Mouse (Mus musculus) right cerebral cortex, postnatal 36 days (tissue): ENCODE measurements around the gene Fgf12.
A peak's percentile ranks its signal among the peaks of the same experiment; 100 is the strongest.

Source experiments
- DNase-seq, 2 experiments: peaks; one replicate each; pipeline ENCODE4 v3.0.0; 2022; ENCODE audit warnings: low spot score in 2 of 2, mixed read lengths in 1 of 2

Fgf12 gene

DNA sequence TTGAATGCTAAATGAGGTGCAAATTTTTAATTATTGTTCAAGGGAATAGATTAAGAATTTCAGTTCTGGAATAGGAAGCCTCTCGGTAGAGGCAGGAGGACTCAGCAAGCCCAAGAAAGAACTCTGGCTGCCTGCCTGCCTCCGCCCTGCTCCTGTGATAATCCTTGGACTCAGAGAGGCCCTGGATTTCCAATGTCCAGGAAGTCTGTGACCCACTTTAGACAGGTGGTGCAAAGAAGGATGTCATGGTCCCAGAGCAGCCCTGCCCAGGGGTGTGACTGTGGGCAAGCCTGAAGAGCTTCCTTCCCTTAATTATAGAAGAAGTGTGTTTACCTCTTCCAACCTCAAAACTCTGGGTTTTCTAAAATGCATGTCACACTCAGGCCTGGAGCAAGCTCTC is 273.8 kb downstream of the Fgf12 start:
- DNase-seq: no peak

DNA sequence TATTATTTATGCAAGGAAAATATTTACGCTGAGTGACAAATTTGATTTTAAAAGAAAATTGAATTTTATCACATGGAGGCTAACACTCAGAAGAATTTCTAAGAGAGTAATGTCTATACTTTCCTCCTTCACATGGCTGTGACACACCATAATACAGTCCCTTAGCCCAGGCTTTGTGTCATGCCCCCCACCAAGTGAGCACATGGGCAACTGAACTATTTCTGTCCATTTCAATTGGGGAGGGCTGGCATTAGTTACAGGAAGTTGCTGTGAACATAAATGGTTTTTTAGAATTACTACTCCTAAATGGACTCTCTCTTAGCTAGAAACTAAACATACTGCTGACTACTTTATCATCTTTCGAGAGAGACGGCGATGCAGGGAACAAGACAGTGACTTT is 276.2 kb downstream of the Fgf12 start:
- DNase-seq: no peak

DNA sequence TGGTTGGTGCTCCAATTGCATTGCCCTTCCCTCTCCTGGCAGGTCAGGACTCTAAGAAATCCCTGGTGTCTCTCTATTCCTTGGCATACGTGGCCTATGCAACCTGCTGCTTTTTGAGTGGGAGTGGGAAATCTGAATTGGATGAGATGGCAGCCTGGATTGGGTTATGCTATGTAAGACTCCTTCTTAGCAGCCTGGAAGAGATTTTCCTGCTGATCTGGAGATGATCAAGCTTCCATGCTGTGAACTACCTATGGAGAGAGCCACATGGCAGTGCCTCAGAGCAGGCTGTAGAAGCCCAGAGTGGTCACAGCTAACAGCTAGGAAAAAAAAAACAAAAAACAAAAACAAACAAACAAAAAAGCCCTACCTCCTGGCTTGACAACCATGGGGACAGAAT is 277.3 kb downstream of the Fgf12 start:
- no peak for DNase-seq

DNA sequence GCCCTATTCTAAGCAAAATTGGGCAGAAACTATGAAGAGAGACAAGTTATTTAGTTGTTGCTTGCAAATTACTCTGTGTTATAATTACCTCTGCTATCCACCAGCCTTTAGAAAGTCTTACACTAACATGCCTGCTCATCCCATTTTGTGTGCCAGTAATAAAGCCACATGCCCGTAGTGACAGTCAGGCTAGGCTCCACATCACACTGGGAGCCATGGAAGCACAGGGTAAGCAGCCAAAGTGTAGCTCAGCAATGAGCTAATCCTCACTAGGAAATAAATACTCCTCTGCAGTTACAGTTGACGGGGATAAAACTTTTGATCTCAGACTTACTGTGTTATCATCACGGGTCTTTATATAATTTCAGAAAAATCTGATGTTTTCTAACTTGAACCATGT is 298.0 kb downstream of the Fgf12 start:
- no peak for DNase-seq

DNA sequence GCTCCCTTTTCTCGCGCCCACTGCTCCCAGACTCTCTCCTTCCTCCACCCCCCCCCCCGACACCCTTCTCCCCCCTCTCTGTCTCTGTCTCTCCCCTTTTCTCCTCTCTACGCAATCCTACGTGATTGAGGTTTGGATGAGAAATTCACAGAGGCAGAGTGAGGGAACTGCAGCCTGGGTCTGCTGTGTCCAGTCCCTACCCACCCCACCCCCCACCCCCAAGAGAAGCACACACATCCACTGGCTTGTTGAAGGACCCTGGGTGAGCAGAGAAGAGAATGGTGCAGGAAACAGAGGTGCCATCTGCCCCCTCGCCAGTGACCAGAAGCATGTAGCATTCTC is 305.8 kb downstream of the Fgf12 start:
- DNase-seq: no peak

DNA sequence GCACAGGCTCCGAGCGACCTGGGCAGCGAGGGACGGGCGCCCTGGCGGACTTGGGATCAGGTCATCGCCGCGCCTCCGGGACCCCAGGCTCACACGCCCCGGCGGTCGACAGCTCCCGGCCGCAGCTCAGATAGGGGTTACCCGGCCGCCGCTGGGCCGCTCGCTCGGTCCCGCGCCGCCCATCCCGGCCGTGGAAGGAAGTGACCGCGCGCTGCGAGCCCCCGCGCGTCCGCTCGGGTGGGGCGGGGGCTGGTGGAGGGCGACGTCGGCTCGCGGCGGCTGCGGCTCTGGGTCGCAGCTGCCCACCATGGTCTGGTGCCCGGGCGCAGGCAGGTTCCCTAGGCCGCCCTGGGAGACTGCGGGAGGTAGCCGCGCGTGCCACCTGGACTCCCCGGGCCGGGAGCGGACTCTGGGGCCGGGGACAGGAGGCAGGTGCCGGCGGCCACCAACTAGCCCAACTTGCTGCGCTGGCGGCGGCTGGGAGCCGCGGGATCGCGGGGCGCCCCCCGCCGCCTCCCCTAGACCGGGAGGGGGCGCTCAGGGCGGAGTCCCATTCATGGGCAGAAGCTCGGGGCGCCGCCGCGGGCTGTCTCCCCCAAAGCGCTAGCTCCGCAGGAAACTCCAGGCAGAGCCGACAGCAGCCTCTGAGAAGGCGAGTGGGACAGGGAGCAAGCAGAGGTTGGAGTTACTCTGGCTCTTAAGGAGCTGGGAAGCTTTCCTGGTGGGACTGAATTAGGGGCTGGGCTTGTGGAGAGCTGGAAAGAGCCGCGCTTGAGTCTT is 306.3 kb downstream of the Fgf12 start:
- DNase-seq: peak; percentile 36 to 37

DNA sequence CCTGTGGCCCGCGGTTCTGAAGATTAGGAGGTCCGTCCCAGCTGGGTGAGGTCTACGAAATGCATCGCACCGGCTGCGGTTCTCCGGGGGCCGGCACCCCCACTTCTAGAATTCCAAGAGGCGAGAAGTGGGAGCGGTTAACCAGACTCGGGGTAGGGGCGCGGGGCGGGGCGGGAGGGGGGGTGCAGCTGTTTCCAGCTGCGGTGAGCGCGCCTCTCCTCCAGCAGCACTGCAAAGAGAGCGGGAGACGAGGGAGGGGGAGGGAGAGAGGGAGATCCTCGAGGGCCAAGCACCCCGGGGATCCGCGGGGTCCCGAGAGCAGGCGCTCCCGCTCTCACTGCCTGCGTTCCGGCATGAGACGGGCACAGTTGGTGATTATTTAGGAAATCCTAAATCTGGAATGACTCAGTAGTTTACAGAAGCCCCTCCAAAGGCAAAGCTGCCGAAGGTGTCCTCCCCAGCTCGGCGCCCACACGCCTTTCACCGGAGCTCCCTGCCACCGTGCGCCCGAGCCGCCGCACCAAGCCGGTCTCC is 307.0 kb downstream of the Fgf12 start:
- no peak for DNase-seq

DNA sequence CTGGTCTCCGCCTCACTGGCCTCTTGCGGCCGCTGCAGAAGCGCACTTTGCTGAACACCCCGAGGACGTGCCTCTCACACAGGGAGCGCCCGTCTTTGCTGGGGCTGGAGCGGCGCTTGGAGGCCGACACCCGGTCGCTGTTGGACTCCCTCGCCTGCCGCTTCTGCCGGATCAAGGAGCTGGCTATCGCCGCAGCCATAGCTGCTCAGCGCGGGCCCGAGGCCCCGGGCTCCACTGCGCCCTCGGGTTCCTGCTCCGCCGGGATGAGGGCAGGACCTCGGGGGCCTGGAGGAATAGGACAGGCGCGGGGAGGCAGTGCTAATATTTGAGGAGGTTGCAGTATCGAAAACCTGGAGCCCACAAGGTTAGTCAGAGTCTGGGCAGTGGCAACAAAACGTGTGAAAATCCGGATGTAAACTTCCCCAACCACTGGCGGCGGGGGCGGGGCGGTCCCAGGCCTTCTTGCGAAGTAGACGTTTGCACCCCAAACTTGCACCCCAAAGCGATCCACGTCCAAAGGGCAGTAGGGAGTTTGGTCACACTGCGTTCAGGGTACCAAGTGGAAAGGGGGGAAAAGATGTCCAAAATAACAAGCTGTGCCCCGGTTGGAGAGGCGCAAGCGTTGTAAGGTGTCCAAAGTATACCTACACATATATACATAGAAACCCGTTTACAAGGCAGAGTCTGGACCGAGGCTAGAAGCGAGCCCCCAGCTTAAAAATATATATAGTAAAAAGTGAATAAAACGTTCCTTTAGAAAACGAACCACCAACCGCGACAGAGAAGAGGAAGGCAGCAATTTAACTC is 307.7 kb downstream of the Fgf12 start:
- no peak for DNase-seq

DNA sequence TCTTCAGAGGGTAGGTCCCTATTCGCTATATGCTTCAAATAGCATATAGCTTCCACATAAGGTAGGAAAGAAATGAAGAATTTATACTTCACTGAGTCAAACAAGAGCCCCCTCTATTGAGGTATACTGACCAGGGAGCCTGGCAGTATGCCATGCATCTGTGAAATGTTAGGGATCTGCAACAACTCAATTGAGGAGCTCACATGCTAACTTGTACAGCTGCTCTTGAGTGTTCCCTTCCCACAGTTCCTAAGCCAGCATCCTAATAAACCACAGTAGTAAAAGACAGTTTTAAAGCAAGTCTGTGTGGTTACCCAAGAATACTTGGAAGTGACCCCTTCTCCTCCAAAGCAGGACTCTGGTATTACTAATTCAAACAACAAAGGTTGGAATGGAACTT is 331.3 kb downstream of the Fgf12 start:
- no peak for DNase-seq

DNA sequence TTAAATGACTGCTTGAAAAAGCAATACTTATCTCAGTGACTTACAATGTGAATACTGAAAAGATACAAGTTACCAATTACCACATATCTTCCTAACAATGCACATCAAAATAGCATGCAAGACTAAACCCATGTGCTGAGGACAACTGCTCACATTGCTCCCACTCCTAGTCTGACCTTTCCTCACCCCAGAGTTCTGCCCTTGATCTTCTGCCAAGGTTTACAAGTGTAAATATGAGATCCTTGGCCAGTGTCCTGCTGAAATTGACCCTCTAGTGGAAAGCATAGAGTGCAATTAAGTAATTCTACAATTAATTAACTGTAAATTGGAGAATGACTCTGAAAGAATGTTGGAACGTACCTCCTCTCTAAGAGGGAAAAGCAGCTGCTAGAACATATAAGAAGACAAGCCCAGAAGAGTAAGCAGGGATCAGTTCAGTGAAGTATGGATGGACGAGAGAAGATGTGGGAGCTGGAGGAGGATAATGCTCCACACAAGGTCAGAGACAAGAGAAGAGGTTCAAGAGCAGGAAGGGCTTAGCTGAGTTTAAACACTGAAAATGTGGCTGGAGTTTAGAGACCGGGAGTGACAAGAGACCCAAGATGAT is 333.1 kb downstream of the Fgf12 start:
- no peak for DNase-seq

DNA sequence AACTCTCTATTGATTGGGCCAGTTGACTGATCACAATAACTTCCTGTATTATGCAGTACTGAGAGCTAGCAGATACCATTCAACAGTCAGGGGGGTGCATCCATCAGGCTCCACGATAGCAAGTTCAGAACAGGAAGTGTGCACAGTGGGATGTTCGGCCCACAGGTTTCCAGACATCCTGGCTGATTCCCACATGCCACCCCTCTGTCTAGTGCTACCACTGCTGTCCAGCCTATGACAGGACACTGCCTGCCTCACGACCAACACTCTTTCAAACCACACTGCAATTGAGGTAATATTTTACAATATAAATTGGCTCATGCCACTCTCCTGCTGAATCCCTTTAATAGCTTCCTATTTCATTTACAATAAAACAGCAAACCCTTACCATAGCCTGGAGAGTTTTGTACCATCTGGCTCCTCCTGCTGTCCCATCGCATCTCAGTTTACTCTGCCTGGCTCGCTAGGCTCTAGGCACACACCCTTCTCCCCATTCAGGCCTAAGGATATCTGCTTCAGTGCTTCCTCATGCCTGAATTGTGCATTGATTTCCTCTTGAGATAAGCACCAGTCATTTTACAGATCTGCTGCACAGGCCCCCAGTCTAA is 341.6 kb downstream of the Fgf12 start:
- no peak for DNase-seq

DNA sequence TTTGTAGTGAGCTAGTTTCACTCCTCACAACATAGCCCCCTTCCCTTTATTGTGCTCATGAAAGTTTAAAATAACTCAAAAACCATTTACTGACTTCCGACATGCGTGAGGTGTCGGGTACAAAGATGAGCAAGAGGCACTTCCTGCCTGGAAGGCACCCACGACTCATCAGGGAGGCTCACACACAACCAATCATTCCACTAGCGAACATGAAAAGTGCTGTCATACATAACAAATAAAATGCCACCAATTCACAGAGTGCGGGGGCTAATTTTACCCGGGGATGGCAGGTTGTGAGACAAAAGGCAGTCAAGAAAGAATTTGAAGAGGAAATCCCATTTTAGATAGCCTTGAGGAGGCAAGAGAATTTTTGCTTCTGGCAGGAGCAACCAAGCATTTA is 344.6 kb downstream of the Fgf12 start:
- peak in 1 of 2 experiments; percentile 18 for DNase-seq

DNA sequence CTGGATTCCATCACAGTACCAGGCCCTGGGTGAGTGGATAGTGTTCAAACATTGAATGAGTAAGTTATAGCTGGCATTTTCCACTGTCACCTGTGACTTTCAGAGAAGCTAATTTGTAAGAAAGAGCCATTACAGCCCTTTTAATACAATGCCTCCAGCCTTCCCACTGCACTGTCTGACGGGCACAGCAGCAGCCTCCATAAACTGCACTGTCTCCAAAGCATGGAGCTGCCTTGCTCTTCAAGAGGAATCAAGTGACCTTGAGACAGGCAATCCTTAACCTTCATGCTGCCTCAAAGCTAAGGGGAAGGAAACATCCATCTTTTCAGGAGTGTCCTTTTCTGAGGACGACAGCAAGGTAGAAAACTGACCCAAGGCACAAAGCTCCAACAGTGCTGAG is 345.0 kb downstream of the Fgf12 start:
- DNase-seq: no peak

DNA sequence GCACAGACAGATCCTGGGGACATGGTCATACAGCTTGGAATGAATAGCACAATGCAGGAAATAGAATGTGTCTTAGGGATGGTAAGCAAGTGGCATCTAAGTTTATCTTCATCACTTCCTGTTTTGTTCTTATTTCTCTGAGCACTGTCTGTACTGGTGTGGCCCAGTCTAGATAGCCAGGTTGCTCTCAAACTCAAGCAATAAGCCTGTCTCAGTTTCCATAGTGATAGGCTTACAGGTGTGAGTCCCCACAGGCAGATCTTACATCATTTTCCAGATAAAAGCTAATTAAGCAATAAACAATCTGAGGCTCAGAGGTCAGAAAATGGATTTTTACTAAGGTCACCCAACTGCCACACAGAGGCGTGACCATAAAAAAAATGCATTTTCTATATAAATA is 348.7 kb downstream of the Fgf12 start:
- DNase-seq: no peak

DNA sequence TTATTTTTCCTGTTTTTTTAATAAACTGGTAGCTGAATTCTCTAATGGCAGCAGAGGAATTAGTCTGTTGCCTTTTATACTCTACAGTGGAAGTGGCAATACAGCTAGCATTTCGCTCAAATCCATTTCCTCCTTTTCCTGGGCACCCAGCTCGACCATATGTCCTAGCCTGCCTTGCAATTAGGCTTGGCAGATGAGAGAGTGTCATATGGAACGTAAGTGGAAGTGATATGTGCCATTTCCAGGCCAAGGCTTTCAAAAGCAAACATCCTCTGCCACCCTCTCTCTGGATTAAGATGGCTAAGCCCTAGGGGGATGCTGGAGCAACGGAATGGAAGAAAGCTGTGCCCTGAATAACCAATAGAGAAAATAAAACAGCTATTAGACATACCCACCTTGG is 350.2 kb downstream of the Fgf12 start:
- DNase-seq: no peak

DNA sequence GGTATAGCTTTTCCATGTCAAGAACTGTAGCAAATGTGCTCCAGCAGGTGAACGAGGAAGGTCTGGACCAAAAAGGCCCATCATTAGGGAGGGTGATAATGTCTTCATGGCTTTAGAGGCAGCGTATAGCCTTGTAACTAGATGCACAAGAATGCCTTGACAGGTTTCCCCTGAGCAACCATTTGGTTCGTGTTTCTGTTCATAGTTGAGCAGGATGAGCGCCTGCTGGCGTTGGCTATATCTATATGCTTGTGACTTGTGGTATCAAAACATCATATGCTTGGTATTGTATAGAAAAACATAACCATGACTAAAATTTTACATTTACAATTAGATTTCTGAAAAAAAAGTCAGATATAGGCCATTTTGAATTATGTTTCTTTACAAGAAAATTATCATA is 361.6 kb downstream of the Fgf12 start:
- DNase-seq: no peak

DNA sequence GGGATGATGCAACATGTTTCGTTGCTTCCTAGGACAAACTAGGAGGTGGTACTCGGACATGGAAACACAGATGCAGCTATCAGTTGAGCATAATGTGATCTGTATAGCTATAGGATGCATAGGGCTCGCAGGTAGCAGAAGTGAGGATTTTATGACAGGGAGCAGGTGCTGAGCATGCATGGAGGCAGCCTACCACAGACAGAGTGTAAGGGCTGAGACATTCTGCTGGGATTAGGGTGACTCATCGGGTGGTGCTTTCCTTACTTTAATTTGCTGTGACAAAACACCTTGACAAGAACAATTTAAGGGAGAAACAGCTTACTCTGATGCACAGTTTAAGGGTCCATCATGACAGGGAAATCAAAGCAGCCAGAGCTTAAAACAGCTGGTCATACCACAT is 363.8 kb downstream of the Fgf12 start:
- DNase-seq: no peak

DNA sequence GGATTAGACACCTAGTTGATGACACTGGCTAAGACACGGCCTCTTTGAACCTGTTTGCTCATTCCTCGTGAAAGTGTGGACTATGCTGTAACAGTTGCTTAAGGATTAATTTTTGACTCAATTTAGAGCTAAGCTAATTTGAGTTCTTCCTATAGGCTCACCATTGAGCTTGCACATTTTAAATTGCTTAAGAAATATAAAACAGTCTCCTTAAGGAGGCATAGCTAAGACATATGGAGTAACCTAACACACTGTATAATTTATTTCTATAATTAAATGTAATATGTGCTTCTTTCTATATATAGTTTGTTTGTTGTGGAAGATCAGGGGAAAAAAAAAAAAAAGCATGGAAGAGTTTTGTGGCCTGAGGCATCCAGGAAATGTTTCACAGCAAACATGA is 378.1 kb downstream of the Fgf12 start:
- no peak for DNase-seq

DNA sequence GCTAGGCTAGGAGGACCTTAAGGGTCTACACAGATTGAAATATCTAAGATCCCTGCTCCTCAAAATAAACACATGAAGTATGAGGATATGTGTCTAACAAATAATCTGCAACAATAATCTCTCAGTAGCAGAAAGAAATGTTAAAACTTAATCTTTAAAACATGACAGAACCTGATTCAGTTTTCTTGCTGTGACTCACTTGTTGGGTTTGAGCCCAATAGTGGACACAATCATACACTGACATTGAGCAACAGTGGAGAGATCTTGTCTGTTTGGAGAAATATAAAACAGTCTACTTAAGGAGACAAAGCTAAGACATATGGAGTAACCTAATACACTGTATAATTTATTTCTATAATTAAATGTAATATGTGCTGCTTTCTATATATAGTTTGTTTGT is 379.6 kb downstream of the Fgf12 start:
- no peak for DNase-seq

DNA sequence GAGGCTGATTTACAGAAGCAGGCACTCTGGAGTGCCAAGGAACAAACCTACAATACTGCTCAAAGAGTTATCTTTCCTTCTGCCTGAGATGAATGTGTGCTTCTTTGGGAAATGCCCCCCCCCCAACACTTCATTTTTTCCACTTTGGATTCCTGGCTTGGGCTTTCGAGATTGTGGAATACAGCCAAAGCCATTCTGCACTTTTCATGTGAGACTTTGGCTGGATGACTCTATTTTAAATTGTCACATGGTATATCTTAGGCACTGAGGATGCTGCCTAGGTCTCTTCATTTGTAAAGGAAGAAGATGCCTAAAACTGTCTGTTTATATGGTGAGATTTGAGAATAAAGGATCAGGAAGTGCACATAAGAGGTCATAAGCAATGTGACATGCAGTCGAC is 402.2 kb downstream of the Fgf12 start:
- DNase-seq: no peak

DNA sequence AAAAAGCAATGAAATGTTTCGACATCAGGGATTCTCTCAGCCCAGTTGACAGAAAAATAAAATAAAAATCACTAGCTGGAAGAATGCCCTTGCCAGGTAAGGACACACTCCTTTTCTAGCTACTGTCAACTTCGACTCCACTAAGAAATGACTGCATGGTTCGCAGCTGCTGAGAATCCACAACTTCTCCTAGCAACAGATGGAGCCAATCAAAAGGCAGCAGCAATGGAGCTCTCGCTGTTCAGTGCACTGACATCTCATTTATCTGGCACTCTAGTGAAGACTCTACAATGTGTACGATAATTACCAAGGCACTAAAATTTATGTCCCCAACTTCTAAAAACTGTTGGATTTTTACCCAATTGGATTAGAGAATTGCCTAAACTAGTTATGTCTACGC is 407.5 kb downstream of the Fgf12 start:
- no peak for DNase-seq

DNA sequence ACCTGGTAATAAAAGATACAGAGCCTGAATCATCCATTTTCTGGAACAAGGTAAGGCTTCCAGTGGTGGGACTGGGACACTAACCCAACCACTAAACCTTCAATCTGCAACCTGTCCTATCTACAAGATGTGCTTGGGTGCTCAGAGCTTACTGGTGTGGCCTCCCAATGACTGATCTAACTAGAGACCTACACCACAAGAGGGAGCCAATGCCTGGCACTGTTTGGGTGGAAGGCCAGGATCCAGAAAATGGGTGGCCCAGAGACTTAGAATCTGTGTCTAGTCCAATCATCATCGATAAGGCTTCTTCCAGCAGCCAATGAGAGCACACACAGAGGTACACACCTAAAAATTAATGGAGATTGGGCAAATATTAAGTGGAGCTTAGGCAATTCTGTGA is 414.9 kb downstream of the Fgf12 start:
- no peak for DNase-seq
